Mouse (Mus musculus): ENCODE results near the gene Aifm2.

The Aifm2 gene

GRCm38 (mm10) chr10:61781461-61782128 lies 66.5 kb downstream of the Aifm2 start:
- DNase-seq, result no peak

- DNase-seq, result peak; percentile 49
Measured at GRCm38 (mm10) chr10:61782799-61783611, 67.9 kb downstream of the Aifm2 start.

- peak; percentile 60 for DNase-seq
Measured at GRCm38 (mm10) chr10:61783621-61784251, 68.7 kb downstream of the Aifm2 start, which contains the start of gene H2afy2. TSS of gene H2afy2 (minus strand) at chr10:61784147.

- no peak for DNase-seq
Measured at GRCm38 (mm10) chr10:61784414-61784813, 69.4 kb downstream of the Aifm2 start.

GRCm38 (mm10) chr10:61787541-61788313 lies 72.7 kb downstream of the Aifm2 start:
- no peak for DNase-seq

- no peak for DNase-seq
Measured at GRCm38 (mm10) chr10:61788499-61788898, 73.4 kb downstream of the Aifm2 start.

Measured in liver (tissue).